Mouse (Mus musculus) ZHBTc4 (cell line): Measurements from ENCODE around the gene Klf13.

Experiments
- DNase-seq: peaks from one replicate; pipeline ENCODE4 v3.0.0-alpha.2; 2011; ENCODE audit warnings: low read depth, low spot score

Gene Klf13

GRCm38 (mm10) chr7:63925413-63926360 is 13.0 kb downstream of the Klf13 start:
- no peak for DNase-seq

GRCm38 (mm10) chr7:63924747-63925412 is 13.8 kb downstream of the Klf13 start:
- no peak for DNase-seq

GRCm38 (mm10) chr7:63924151-63924550 is 14.6 kb downstream of the Klf13 start:
- DNase-seq: no peak

- DNase-seq: peak; percentile 80
Observed at GRCm38 (mm10) chr7:63922975-63923374, 15.7 kb downstream of the Klf13 start.

- DNase-seq: no peak
Observed at GRCm38 (mm10) chr7:63922571-63922970, 16.1 kb downstream of the Klf13 start.

- no peak for DNase-seq
Observed at GRCm38 (mm10) chr7:63921909-63922562, 16.7 kb downstream of the Klf13 start.

GRCm38 (mm10) chr7:63918771-63919768 is 19.6 kb downstream of the Klf13 start:
- peak; percentile 39 for DNase-seq

GRCm38 (mm10) chr7:63917693-63918092 is 21.0 kb downstream of the Klf13 start:
- no peak for DNase-seq

- DNase-seq: no peak
Observed at GRCm38 (mm10) chr7:63916268-63916907, 22.3 kb downstream of the Klf13 start, which contains the start of gene E030018B13Rik. Gene E030018B13Rik (plus strand): TSS chr7:63916857.

- DNase-seq: no peak
Observed at GRCm38 (mm10) chr7:63914891-63915290, 23.8 kb downstream of the Klf13 start.

GRCm38 (mm10) chr7:63913724-63914692 is 24.7 kb downstream of the Klf13 start:
- DNase-seq: no peak

GRCm38 (mm10) chr7:63912924-63913723 is 25.6 kb downstream of the Klf13 start:
- peak; percentile 78 for DNase-seq

GRCm38 (mm10) chr7:63912234-63912810 is 26.4 kb downstream of the Klf13 start:
- DNase-seq: peak; percentile 74

GRCm38 (mm10) chr7:63911383-63912233 is 27.1 kb downstream of the Klf13 start:
- DNase-seq: no peak

- DNase-seq: no peak
Observed at GRCm38 (mm10) chr7:63910912-63911311, 27.8 kb downstream of the Klf13 start.

- DNase-seq: no peak
Observed at GRCm38 (mm10) chr7:63910225-63910624, 28.5 kb downstream of the Klf13 start.
